Mouse (Mus musculus) layer of hippocampus, adult 2 months (tissue): ENCODE results near the gene Gdap1l1. TPM values are rescaled to one million over a fixed set of nuclear protein-coding genes. Genes with fewer than 3 reads are reported as not detected.

ENCODE experiments used
- DNase-seq, 2 experiments: peaks; one replicate each; pipeline ENCODE4 v3.0.0; 2022; ENCODE audit warnings: low spot score in 2 of 2
- H3K27ac ChIP-seq: fragments of 200-600 bp; 2 replicates; pipeline ENCODE4 v1.8.1; 2022
- H3K4me3 ChIP-seq: fragments of 200-600 bp; 2 replicates; pipeline ENCODE4 v1.8.1; 2022; ENCODE audit warnings: mild to moderate bottlenecking
- CTCF ChIP-seq: fragments of 200-600 bp; conservative IDR thresholded peaks from 2 replicates; pipeline ENCODE4 v1.8.1; 2022; ENCODE audit warnings: antibody characterized with exemption, mild to moderate bottlenecking, moderate library complexity
- total RNA-seq, 2 experiments: library from RNA; stranded (reverse); gene quantifications; 2 replicates each; pipeline ENCODE4 v1.2.3; 2021

The Gdap1l1 gene
- total RNA-seq, 2 experiments from 2014 or later = 61.5 to 70.7 TPM

GRCm38 (mm10) chr2:163481539-163482029, 43.3 kb downstream of the Gdap1l1 start:
- H3K27ac ChIP-seq = no peak overlapping the region; the same call in 1 of the 2 replicates
- TF ChIP-seq CTCF = peak; percentile 43; the same call in 1 of the 2 replicates
- H3K4me3 ChIP-seq = peak overlapping the region; percentile 10; the same call in 1 of the 2 replicates
- no peak for DNase-seq

GRCm38 (mm10) chr2:163487360-163487759, 49.1 kb downstream of the Gdap1l1 start:
- H3K27ac ChIP-seq = no peak overlapping the region
- no peak for TF ChIP-seq CTCF

GRCm38 (mm10) chr2:163489725-163490291, 51.5 kb downstream of the Gdap1l1 start:
- TF ChIP-seq CTCF = no peak
- DNase-seq = no peak
- no peak overlapping the region for H3K4me3 ChIP-seq
- H3K27ac ChIP-seq = no peak overlapping the region

More at GRCm38 (mm10) chr2:163487360-163487759, 49.1 kb downstream of the Gdap1l1 start:
- no peak overlapping the region for H3K4me3 ChIP-seq
- no peak for DNase-seq

- no peak for DNase-seq
- TF ChIP-seq CTCF = no peak
- Histone ChIP-seq H3K4me3 (no peak overlapping the region), H3K27ac (no peak overlapping the region)
These were observed 52.4 kb downstream of the Gdap1l1 start for GRCm38 (mm10) chr2:163490656-163491055.

GRCm38 (mm10) chr2:163491351-163491750, 53.1 kb downstream of the Gdap1l1 start:
- Histone ChIP-seq H3K4me3 (no peak overlapping the region), H3K27ac (no peak overlapping the region)
- TF ChIP-seq CTCF = no peak
- peak in 1 of 2 experiments; percentile 24 for DNase-seq

- TF ChIP-seq CTCF = no peak
These were observed 53.7 kb downstream of the Gdap1l1 start, which contains the start of gene R3hdml for GRCm38 (mm10) chr2:163492018-163492417. TSS of gene R3hdml (plus strand) at chr2:163492318.

GRCm38 (mm10) chr2:163493031-163493430, 54.8 kb downstream of the Gdap1l1 start:
- no peak for TF ChIP-seq CTCF
- no peak for DNase-seq
- Histone ChIP-seq H3K4me3 (no peak overlapping the region), H3K27ac (no peak overlapping the region)

More at GRCm38 (mm10) chr2:163492018-163492417, 53.7 kb downstream of the Gdap1l1 start, which contains the start of gene R3hdml:
- no peak for DNase-seq
- H3K27ac ChIP-seq = no peak within 1 kb of the TSS
- H3K4me3 ChIP-seq = no peak within 1 kb of the TSS

GRCm38 (mm10) chr2:163493976-163494375, 55.7 kb downstream of the Gdap1l1 start:
- no peak for TF ChIP-seq CTCF
- H3K4me3 ChIP-seq = no peak overlapping the region
- no peak for DNase-seq

GRCm38 (mm10) chr2:163494456-163494855, 56.2 kb downstream of the Gdap1l1 start:
- H3K27ac ChIP-seq = no peak overlapping the region
- DNase-seq = no peak
- H3K4me3 ChIP-seq = no peak overlapping the region
- no peak for TF ChIP-seq CTCF

More at GRCm38 (mm10) chr2:163493976-163494375, 55.7 kb downstream of the Gdap1l1 start:
- H3K27ac ChIP-seq = no peak overlapping the region

GRCm38 (mm10) chr2:163502219-163502618, 63.9 kb downstream of the Gdap1l1 start:
- Histone ChIP-seq H3K4me3 (no peak overlapping the region), H3K27ac (no peak overlapping the region)
- DNase-seq = no peak
- no peak for TF ChIP-seq CTCF

- TF ChIP-seq CTCF = no peak
- no peak for DNase-seq
- no peak overlapping the region for H3K27ac ChIP-seq
- H3K4me3 ChIP-seq = no peak overlapping the region
These were observed 64.9 kb downstream of the Gdap1l1 start for GRCm38 (mm10) chr2:163503191-163503590.

Other genes with a start within 250 kb of the Gdap1l1 start
- gene Tox2, start 235.4 kb upstream of the Gdap1l1 start, total RNA-seq = 10 to 100 TPM; 20.8 to 21.3 TPM
- gene Jph2, start 40.5 kb upstream of the Gdap1l1 start, total RNA-seq = under 1 TPM; 0.41 to 0.54 TPM
- gene Oser1, start 13.8 kb upstream of the Gdap1l1 start, total RNA-seq = 10 to 100 TPM; 17.1 to 17.2 TPM
- gene Fitm2, start 34.2 kb downstream of the Gdap1l1 start, total RNA-seq = 10 to 100 TPM; 19.0 to 20.0 TPM
- not detected for gene R3hdml, start 53.8 kb downstream of the Gdap1l1 start, total RNA-seq
- not detected for gene Hnf4a, start 68.3 kb downstream of the Gdap1l1 start, total RNA-seq
- 10 to 100 TPM; 49.0 to 50.4 TPM for gene Ttpal, start 163.8 kb downstream of the Gdap1l1 start, total RNA-seq
- 100 to 1,000 TPM; 198 to 204 TPM for gene Serinc3, start 206.7 kb downstream of the Gdap1l1 start, total RNA-seq
- gene Pkig, start 219.9 kb downstream of the Gdap1l1 start, total RNA-seq = 10 to 100 TPM; 93.7 to 93.9 TPM